Mouse (Mus musculus) cerebral cortex, adult 2 months (tissue): Measurements from ENCODE around the gene Gm20388.

Source experiments
- WGBS: fragments of 180-500 bp; shearing (Covaris S2); methylation state at CpG from one replicate; pipeline ENCODE4 v1.1.7; 2018; 5-methylcytosine and 5-hydroxymethylcytosine counted together

The Gm20388 gene

GRCm38 (mm10) chr8:121964716-121965512 is 2054.3 kb downstream of the Gm20388 start:
- 58% methylated on average over 8 of the region's 8 CpGs for WGBS

DNA sequence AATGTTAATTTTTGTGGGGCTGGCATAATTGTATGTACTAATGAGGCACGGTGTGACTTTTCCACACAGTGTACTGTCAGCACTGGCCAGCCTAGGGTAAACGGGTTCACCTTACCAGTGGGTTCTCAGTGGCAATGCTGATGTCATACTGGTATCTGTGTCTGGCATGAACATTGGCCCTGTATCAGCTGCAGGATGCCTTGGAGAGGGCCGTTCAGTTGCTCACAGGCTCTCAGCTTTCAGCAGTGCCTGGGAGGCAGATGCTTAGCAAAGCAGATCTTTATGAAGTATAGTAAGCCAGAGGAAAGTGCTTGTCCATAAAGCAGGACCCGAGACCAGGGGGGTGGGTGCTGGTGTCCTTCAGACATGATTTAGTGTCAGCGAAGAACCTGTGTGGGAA is 2055.5 kb downstream of the Gm20388 start:
- 63% methylated on average over 5 of the region's 5 CpGs for WGBS

GRCm38 (mm10) chr8:121966714-121967448 is 2056.2 kb downstream of the Gm20388 start:
- WGBS, result 73% methylated on average over 7 of the region's 7 CpGs

DNA sequence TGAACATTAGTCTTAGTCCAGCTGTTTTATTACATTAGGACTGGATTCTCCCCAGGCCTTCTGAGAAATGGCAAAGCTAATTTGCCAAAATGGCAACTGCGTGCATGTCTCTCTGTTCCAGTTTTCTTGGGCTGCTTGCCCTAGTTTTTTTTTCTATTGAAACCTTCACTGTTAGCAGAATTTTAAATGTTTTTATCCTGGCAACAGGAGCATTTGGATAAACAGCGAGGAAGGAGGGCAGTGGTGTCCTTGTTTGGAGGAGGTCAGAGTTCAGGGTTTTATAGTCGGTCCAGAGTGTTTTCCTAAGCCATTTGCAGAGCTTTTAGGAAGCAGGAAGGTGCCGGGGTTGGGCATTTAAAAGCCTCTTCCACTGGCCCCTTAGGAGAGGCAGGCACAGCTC is 2057.3 kb downstream of the Gm20388 start:
- 40% methylated on average over 4 of the region's 4 CpGs for WGBS

- WGBS, result 66% methylated on average over 4 of the region's 4 CpGs
Measured at GRCm38 (mm10) chr8:121968542-121968941, 2057.9 kb downstream of the Gm20388 start.

GRCm38 (mm10) chr8:121970225-121970624 is 2059.6 kb downstream of the Gm20388 start:
- 87% methylated on average over 8 of the region's 8 CpGs for whole genome bisulfite sequencing

DNA sequence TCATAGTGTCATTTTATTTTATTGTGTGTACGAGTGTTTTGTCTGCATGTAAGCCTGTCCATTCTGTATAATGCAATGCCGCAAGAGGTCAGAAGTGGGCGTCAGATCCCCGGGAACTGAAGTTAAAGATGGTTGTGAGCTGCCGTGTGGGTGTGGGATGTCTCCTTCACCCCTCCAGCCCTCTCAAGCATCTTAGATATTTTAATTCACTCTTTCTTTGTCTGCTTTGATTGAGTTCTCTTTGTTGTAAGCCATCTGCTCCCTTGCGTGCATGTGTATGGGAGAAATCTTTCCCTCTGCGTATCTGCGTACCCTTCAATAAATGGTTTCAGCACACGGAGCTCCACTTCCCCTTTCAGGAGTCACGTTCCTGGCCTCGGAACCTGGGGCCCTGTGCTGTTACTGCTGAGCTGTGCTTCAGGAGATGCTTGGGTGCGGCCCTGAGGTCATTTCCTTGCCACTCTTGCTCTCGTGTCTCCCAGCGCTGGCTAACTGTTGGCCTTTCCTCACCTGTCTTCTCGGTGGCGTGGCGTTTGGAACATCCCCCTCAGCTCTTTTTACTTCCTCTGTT is 2060.9 kb downstream of the Gm20388 start:
- 70% methylated on average over 17 of the region's 17 CpGs for WGBS

DNA sequence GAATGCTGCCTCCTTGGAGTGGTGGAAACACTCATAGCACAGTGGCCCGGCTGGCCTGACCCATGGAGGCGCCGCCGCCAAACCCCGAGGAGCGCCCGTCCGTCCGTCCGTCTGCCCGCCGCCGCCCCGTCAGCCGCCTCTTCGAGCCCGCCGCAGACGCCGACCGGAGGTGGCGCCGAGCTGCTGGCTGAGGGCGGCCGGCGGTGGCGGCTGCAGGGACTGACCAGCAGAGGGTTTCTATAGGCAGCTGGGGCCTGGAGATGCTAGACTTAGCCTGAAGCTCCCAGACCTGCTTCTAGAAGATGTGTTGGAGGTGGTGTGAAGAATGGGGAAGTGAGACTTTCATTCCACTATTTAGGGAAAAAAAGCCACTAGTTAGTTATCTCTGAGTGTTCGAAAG is 2063.3 kb downstream of the Gm20388 start:
- 81% methylated on average over 28 of the region's 28 CpGs for WGBS

GRCm38 (mm10) chr8:121977819-121978590 is 2067.4 kb downstream of the Gm20388 start:
- 64% methylated on average over 8 of the region's 8 CpGs for WGBS

- 96% methylated on average over 13 of the region's 13 CpGs for WGBS
Measured at GRCm38 (mm10) chr8:121978670-121979069, 2068.0 kb downstream of the Gm20388 start.

DNA sequence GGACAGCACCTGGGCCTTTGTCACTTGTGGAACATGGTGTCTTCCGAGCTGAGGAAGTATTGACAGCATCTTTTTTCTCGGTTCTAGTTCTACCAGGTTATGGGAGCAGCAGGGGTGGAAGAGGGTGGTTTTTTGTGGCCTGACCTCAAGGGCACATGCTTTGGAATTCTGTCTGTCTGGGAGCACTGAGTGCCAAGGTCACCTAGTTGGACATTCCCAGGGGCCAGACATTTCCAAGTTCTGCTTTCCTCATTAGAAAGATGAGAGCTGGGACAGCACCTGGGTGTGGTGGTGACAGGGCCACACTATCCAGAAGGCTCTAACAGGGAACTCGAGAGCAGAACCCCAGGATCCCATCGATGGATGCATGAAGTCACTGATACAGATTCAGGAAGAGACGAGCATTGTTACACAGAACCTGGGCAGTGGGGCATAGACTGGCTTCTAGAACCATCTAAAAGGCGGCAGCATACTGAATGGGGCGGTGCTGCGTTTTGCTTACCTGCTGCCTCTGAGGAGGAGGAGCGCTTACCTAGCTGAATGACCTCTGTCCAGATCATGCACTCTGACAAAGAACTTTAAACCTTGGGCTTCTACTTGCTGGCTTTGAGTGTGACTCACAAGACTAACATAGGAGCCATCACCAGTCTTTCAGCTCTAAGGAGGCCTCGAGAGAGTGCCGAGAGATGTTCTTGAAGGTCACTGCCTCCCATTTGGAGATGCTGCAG is 2070.3 kb downstream of the Gm20388 start:
- WGBS, result 92% methylated on average over 11 of the region's 11 CpGs

- WGBS, result 57% methylated on average over 7 of the region's 7 CpGs
Measured at GRCm38 (mm10) chr8:121981520-121981895, 2070.9 kb downstream of the Gm20388 start.

GRCm38 (mm10) chr8:121985673-121986072 is 2075.0 kb downstream of the Gm20388 start:
- WGBS, result 96% methylated on average over 3 of the region's 3 CpGs

- 95% methylated on average over 5 of the region's 5 CpGs for WGBS
Measured at GRCm38 (mm10) chr8:121987892-121988291, 2077.3 kb downstream of the Gm20388 start.

GRCm38 (mm10) chr8:121990506-121991255 is 2080.0 kb downstream of the Gm20388 start:
- WGBS, result 67% methylated on average over 9 of the region's 9 CpGs

DNA sequence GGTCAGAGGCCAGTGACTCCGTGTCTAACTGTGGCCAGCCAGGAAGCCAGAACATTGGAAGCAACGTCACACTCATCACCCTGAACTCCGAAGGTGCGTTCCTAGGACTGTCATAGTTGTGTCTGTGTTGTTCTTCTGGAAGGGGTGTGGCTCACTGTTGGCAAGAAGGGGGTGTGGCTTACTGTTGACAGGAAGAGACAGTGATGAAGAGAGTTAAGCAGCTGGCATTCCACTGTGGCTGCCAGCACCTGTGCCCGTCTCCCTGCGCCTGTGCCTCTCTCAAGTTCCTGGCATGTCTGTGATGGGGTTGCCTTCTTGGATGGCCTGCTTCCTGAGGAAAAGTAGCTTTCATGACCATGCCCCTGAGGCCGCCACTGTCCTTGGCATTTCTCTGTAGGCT is 2081.0 kb downstream of the Gm20388 start:
- WGBS, result 87% methylated on average over 7 of the region's 7 CpGs

DNA sequence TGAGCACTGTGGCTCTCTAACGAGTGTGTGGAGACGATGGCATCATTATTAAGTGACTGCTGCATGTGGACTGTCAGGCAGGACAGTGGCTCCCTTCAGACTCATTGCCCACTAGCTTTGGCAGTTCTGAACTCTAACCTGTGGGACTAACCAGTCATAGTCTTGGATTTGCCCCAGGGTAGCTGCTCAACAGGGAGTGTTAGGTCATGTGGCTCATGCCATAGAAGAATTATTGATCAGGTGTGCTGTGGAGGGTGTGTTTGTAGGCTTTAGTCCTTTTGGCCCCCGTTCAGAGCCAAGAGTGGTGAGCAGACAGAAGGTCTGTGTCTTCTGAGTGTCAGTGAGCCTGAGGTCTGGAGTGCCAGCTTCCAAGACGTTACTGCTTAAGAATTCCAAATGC is 2082.3 kb downstream of the Gm20388 start:
- WGBS, result 64% methylated on average over 4 of the region's 4 CpGs

DNA sequence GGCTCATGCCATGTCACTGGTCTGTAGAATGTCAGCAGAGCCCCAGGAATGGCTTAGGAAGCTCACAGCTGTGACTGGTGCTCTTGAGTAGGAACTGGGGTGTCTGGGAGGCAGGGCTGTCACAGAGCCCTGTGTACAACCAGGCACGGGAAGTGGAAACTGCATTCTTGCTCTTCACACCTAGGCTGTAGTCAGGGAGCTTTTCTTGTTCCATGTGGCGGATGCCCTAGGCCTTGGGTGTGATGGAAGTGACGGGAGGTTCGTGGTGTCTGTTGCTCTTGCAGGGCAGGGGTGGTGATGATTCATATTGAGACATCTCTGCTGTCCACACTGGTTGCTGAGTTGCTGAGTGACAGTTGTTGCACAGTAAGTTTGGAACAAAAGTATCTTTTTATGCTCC is 2084.5 kb downstream of the Gm20388 start:
- 71% methylated on average over 4 of the region's 4 CpGs for WGBS

- 83% methylated on average over 3 of the region's 3 CpGs for WGBS
Measured at GRCm38 (mm10) chr8:121995895-121996294, 2085.3 kb downstream of the Gm20388 start.

GRCm38 (mm10) chr8:121998631-121999030 is 2088.0 kb downstream of the Gm20388 start:
- 89% methylated on average over 4 of the region's 4 CpGs for WGBS

DNA sequence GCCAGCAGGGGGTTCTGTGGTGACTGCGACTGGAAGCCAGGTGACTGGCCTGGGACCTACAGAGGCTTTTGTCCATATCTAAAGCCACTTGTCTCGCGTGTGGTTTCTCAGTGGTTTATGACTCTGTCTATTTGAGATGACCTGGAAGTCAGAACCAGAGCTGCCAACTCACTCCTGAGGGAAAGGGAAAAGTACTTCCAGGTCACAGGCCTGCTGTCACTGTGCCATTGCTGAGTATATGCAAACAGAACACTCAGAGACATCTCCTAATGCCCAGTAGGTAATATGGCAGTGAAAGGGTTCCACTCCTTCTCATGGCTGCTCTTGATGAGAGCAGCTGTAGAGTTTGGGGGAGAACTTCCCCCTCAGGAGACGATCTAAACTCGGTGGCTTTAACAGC is 2088.6 kb downstream of the Gm20388 start:
- WGBS, result 89% methylated on average over 5 of the region's 5 CpGs
